Comparison of ENCODE assay signal across 19 mouse cellular contexts in the genomic region with DNA sequence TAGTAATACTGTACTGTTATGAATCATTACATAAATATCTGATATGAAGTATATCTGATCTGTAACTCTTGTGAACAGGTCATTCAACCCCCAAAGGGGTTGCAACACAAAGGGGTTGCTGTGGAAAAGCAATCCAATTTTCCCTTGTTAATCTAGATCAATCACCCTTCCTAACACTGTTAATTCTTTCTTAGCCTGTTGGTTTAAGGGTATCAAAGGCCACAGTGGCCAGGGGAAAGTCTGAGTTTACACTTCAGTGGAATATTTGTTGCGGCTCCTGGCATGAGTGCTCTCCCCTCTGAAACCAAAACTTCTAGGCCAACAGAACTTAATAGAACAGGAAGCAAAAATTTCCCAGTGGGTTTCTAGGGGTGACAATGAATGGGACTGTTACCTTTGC. TPM values are rescaled to one million over a fixed set of nuclear protein-coding genes. Genes with fewer than 3 reads are reported as not detected.
DNase-seq lines count a peak whose midpoint lies in the region; ATAC-seq and TF ChIP-seq lines count a peak whose summit lies in the region.
"Had no signal": no experiment of that assay in that cellular context is flagged by ENCODE, and none has a peak within 500 bp of the region (broad histone marks: within the 10 kb centered on the region; RNA-seq: fewer than 3 reads in every experiment).

No protein-coding gene starts in this region.

- no peak overlapping the region for H3K27ac ChIP-seq in heart, embryonic 10.5 days
- no peak overlapping the region for H3K27ac ChIP-seq in liver, adult 2 months (replicated peaks; ENCODE audit: insufficient read depth, low read depth, low read length)
- no peak overlapping the region for H3K27ac ChIP-seq in liver, embryonic 11.5 days (ENCODE audit: low read depth, low read length)
- no peak overlapping the region for H3K27ac ChIP-seq in liver, embryonic 16.5 days (ENCODE audit: low read length)

- DNase-seq in heart, adult 11 months = peak; percentile 40
- no peak for DNase-seq in heart, embryonic 10.5 days (ENCODE audit: low spot score)
- DNase-seq in liver, adult 2 months (ENCODE audit: extremely low read depth, low read depth, low spot score) = peak; percentile 89
- no peak for DNase-seq in liver, embryonic 11.5 days (ENCODE audit: low spot score)
- no peak for DNase-seq in liver
- DNase-seq: adrenal gland, adult 2 months; adrenal gland, adult 8-10 months; adrenal gland, postnatal 10 days; adrenal gland, postnatal 14 days; adrenal gland, postnatal 25 days; adrenal gland, postnatal 36 days; B cell, adult 2 months; cerebellum, adult 11 months; cerebellum, adult 11-12 months; cerebellum, adult 18-20 months had no signal

- ATAC-seq in liver, embryonic 11.5 days (replicated peaks; ENCODE audit: low FRiP score) = no peak
- peak; percentile 56; the same call in 1 of the 2 replicates for ATAC-seq in liver, embryonic 16.5 days (ENCODE audit: low read depth)
- ATAC-seq: activated CD4-positive, CD25-positive, alpha-beta regulatory T cell, adult 4 months; Patski had no signal

- TF ChIP-seq CTCF in liver, adult 2 months (IDR thresholded peaks at IDR 0.05; ENCODE audit: low read depth, low read length) = no peak

- WGBS in heart, embryonic 10.5 days = 91% methylated on average over 1 of the region's 1 CpGs
- 19% methylated on average over 1 of the region's 1 CpGs for WGBS in liver, adult 2 months
- WGBS in liver, embryonic 11.5 days = 74% methylated on average over 1 of the region's 1 CpGs
- 71% methylated on average over 1 of the region's 1 CpGs for WGBS in liver, embryonic 16.5 days (ENCODE audit: insufficient replicate concordance)

- H3K4me1 ChIP-seq in heart, embryonic 10.5 days = no peaks in the 10 kb centered on the region
- peaks cover 13% of the 10 kb centered on the region; the same call in 1 of the 2 replicates for H3K4me1 ChIP-seq in liver, adult 2 months (ENCODE audit: control insufficient read depth, insufficient read depth, low read length)
- H3K4me1 ChIP-seq in liver, embryonic 11.5 days (replicated peaks; ENCODE audit: control insufficient read depth, insufficient read depth, low read length) = no peaks in the 10 kb centered on the region
- no peaks in the 10 kb centered on the region for H3K4me1 ChIP-seq in liver, embryonic 16.5 days (ENCODE audit: control insufficient read depth, low read depth, low read length)

- no peak overlapping the region for H3K4me3 ChIP-seq in heart, embryonic 10.5 days
- no peak overlapping the region for H3K4me3 ChIP-seq in liver, adult 2 months (ENCODE audit: insufficient read depth, low read depth, low read length)
- H3K4me3 ChIP-seq in liver, embryonic 11.5 days (ENCODE audit: low read depth, low read length) = no peak overlapping the region
- H3K4me3 ChIP-seq in liver, embryonic 16.5 days (ENCODE audit: low read depth, low read length) = no peak overlapping the region

- TF ChIP-seq POLR2A in liver, adult 2 months (IDR thresholded peaks at IDR 0.05; ENCODE audit: extremely low read depth, insufficient read depth, low read length) = no peak

- no peak overlapping the region for H3K4me2 ChIP-seq in liver, embryonic 11.5 days
- H3K4me2 ChIP-seq in liver, embryonic 16.5 days (ENCODE audit: low read depth, low read length) = no peak overlapping the region

- H3K9ac ChIP-seq in liver, adult 2 months (ENCODE audit: low read depth, low read length) = no peak overlapping the region
- no peak overlapping the region for H3K9ac ChIP-seq in liver, embryonic 11.5 days (ENCODE audit: low read depth, low read length)
- H3K9ac ChIP-seq in liver, embryonic 16.5 days (ENCODE audit: low read depth, low read length) = no peak overlapping the region

- H3K27me3 ChIP-seq in heart, embryonic 10.5 days (ENCODE audit: insufficient read depth, poor library complexity, severe bottlenecking) = no peaks in the 10 kb centered on the region
- H3K27me3 ChIP-seq in liver, adult 2 months (ENCODE audit: control insufficient read depth, insufficient read depth, low read length) = no peaks in the 10 kb centered on the region
- H3K27me3 ChIP-seq in liver, embryonic 11.5 days (replicated peaks; ENCODE audit: control insufficient read depth, insufficient read depth, low read length) = no peaks in the 10 kb centered on the region
- H3K27me3 ChIP-seq in liver, embryonic 16.5 days (ENCODE audit: control insufficient read depth, insufficient read depth, low read depth, low read length) = no peaks in the 10 kb centered on the region
- H3K27me3 ChIP-seq: CH12.LX, Patski had no signal

- H3K79me2 ChIP-seq in liver, adult 2 months (ENCODE audit: control insufficient read depth, insufficient read depth, low read length) = peaks cover 8% of the 10 kb centered on the region; the same call in 1 of the 2 replicates

- no peaks in the 10 kb centered on the region for H3K9me3 ChIP-seq in heart, embryonic 10.5 days
- H3K9me3 ChIP-seq in liver, embryonic 11.5 days (ENCODE audit: control insufficient read depth, low read length) = no peaks in the 10 kb centered on the region
- H3K9me3 ChIP-seq in liver, embryonic 16.5 days (replicated peaks; ENCODE audit: control insufficient read depth, low read length) = no peaks in the 10 kb centered on the region

- peaks cover 6% of the 10 kb centered on the region for H3K36me3 ChIP-seq in heart, embryonic 10.5 days
- H3K36me3 ChIP-seq in liver, adult 2 months (ENCODE audit: control insufficient read depth, insufficient read depth, low read length) = no peaks in the 10 kb centered on the region
- 0 out of 2 replicates have a peak, but pooled peaks cover 4% of the 10 kb centered on the region for H3K36me3 ChIP-seq in liver, embryonic 11.5 days (ENCODE audit: control insufficient read depth, insufficient read depth, low read length)
- H3K36me3 ChIP-seq in liver, embryonic 16.5 days (ENCODE audit: control insufficient read depth, insufficient read depth) = no peaks in the 10 kb centered on the region

RNA-seq across cellular contexts. Expression of gene Dnajc1, which starts 28.2 kb away (rescaled TPM):
- 19.0 and 24.0 TPM in 2 replicates for polyA plus RNA-seq in heart, embryonic 10.5 days (2016; fragmentation: Nextera tagmentation; extraction: Ambion mirVana)
- 17.2 and 17.7 TPM in 2 replicates for total RNA-seq in liver, adult 2 months (2014; rRNA removed)
- polyA plus RNA-seq in liver, adult 2 months (2012; rRNA removed) = 9.3 and 13.5 TPM in 2 replicates
- 20.6 and 23.7 TPM in 2 replicates for polyA plus RNA-seq in liver, embryonic 11.5 days (2014; fragmentation: Nextera tagmentation; extraction: Ambion mirVana)
- 10.1 TPM in 2 replicates for polyA plus RNA-seq in liver, embryonic 16.5 days (2015; fragmentation: Nextera tagmentation; extraction: Ambion mirVana)

Comparison
In these comparisons a context has a peak if more than half of its experiments do, and no peak if none do; other contexts are left out.
1. DNase-seq: peak in heart, adult 11 months (single experiment) and liver, adult 2 months (single experiment); none in heart, embryonic 10.5 days (single experiment), liver, embryonic 11.5 days (single experiment) and liver (single experiment).